Mouse (Mus musculus) C2C12 (cell line): ENCODE measurements around the gene Tmem273.

Experiments
- CEBPB ChIP-seq: IDR thresholded peaks from one replicate; pipeline ENCODE4 v1.6.1; 2011; ENCODE audit warnings: low read depth, mild to moderate bottlenecking, control low read depth, moderate library complexity
- CTCF ChIP-seq: IDR thresholded peaks from one replicate; pipeline ENCODE4 v1.5.1; 2011; ENCODE audit not compliant: control insufficient read depth, insufficient read depth, insufficient read length
- MAX ChIP-seq: IDR thresholded peaks from one replicate; pipeline ENCODE4 v1.6.1; 2011; ENCODE audit warnings: mild to moderate bottlenecking, control low read depth
- MYOD1 ChIP-seq: IDR thresholded peaks from one replicate; pipeline ENCODE4 v1.6.1; 2011; ENCODE audit warnings: low read depth; ENCODE audit not compliant: control insufficient read depth, insufficient read length
- MYOG ChIP-seq: IDR thresholded peaks from one replicate; pipeline ENCODE4 v1.6.1; 2011; ENCODE audit not compliant: control insufficient read depth, insufficient read length; ENCODE audit errors: extremely low read depth
- USF1 ChIP-seq: IDR thresholded peaks from one replicate; pipeline ENCODE4 v1.6.1; 2011; ENCODE audit warnings: low read depth, mild to moderate bottlenecking, control low read depth, moderate library complexity

DNA sequence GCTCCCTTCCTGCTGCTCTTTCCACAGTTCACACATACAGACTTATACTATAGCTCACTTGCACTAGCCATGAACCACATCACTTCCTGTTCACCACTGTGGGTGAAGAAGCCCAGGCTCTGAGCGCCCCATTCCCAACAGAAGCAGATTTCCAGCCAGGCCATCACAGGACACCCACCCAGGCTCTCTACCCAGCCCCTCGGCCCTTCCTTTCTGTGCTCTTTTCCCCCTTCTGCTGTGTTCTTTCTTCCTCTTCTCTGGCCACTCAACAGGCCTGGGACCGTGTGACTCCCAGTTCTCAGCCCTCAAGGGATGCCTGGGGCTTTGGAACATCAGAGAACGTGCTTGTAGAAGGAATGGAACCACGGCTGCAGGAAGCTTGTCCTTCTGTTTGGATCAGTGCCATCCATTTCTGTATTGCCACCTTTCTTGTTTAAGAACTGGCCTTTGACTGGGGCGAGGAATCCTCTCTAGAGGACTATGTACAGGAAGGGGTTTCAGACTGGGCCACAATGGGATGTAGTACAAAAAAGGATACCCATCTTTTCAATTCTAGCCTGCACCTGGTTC lies 73.3 kb downstream of the Tmem273 start:
- no peak for TF ChIP-seq CTCF
- no peak for TF ChIP-seq USF1
- no peak for TF ChIP-seq MAX
- no peak for TF ChIP-seq MYOD1
- no peak for TF ChIP-seq CEBPB
- no peak for TF ChIP-seq MYOG
